Mouse (Mus musculus) brain, embryonic 14.5 days (tissue): ENCODE data around the gene Wdr93. TPM values are rescaled to one million over a fixed set of nuclear protein-coding genes. Genes with fewer than 3 reads are reported as not detected.

Source experiments
- DNase-seq: peaks from one replicate; pipeline ENCODE4 v3.0.0-alpha.2; 2011; ENCODE audit warnings: low read depth
- CTCF ChIP-seq: fragments of 200-500 bp; IDR thresholded peaks from 2 replicates; pipeline ENCODE4 v1.5.1; 2012; ENCODE audit warnings: inconsistent platforms, mild to moderate bottlenecking, moderate library complexity, borderline replicate concordance; ENCODE audit not compliant: insufficient read depth, insufficient read length; ENCODE audit errors: extremely low read depth
- POLR2A ChIP-seq: fragments of 200-500 bp; IDR thresholded peaks from 2 replicates; pipeline ENCODE4 v1.6.1; 2012; ENCODE audit warnings: mild to moderate bottlenecking, inconsistent platforms, borderline replicate concordance; ENCODE audit not compliant: poor library complexity, insufficient read depth, insufficient read length, severe bottlenecking; ENCODE audit errors: extremely low read depth
- polyA plus RNA-seq: library from polyadenylated mRNA; depleted of rRNA; stranded (reverse); fragments of >200 nt; gene quantifications from 2 replicates; pipeline ENCODE4 v1.2.3, GENCODE M21; 2012

The Wdr93 gene
- polyA plus RNA-seq, 1 experiment, result 0.23 TPM

GRCm38 (mm10) chr7:79758176-79758575 is 15.2 kb downstream of the Wdr93 start:
- no peak for DNase-seq
- TF ChIP-seq POLR2A (no peak), CTCF (no peak)

- TF ChIP-seq CTCF, result no peak
- DNase-seq, result no peak
These were observed 16.8 kb downstream of the Wdr93 start for GRCm38 (mm10) chr7:79759766-79760165.

- DNase-seq, result no peak
These were observed 18.3 kb downstream of the Wdr93 start for GRCm38 (mm10) chr7:79761124-79761876.

GRCm38 (mm10) chr7:79762106-79762505 is 19.1 kb downstream of the Wdr93 start:
- DNase-seq, result no peak
- TF ChIP-seq CTCF, result no peak
- TF ChIP-seq POLR2A, result no peak

More at GRCm38 (mm10) chr7:79761124-79761876, 18.3 kb downstream of the Wdr93 start:
- TF ChIP-seq CTCF (no peak), POLR2A (no peak)

- DNase-seq, result no peak
- TF ChIP-seq POLR2A (no peak), CTCF (no peak)
These were observed 23.0 kb downstream of the Wdr93 start for GRCm38 (mm10) chr7:79765991-79766390.

GRCm38 (mm10) chr7:79769664-79770063 is 26.7 kb downstream of the Wdr93 start:
- no peak for TF ChIP-seq POLR2A
- TF ChIP-seq CTCF, result no peak
- DNase-seq, result no peak

GRCm38 (mm10) chr7:79771561-79772512 is 28.9 kb downstream of the Wdr93 start:
- TF ChIP-seq POLR2A, result no peak
- no peak for TF ChIP-seq CTCF
- no peak for DNase-seq

- DNase-seq, result peak; percentile 76
- TF ChIP-seq CTCF (peak; percentile 94), POLR2A (no peak)
These were observed 38.0 kb downstream of the Wdr93 start for GRCm38 (mm10) chr7:79780647-79781626.

GRCm38 (mm10) chr7:79781826-79782515 is 39.0 kb downstream of the Wdr93 start:
- TF ChIP-seq POLR2A (no peak), CTCF (no peak)
- no peak for DNase-seq

GRCm38 (mm10) chr7:79782516-79782855 is 39.5 kb downstream of the Wdr93 start:
- TF ChIP-seq POLR2A, result no peak
- no peak for TF ChIP-seq CTCF
- DNase-seq, result no peak
